Mouse (Mus musculus) liver, embryonic 12.5 days (tissue): ENCODE data around the gene Fam19a3. TPM values are rescaled to one million over a fixed set of nuclear protein-coding genes. Genes with fewer than 3 reads are reported as not detected.
A peak's percentile ranks its signal among the peaks of the same experiment; 100 is the strongest.

Source experiments
- ATAC-seq: fragments of 200-750 bp; cut with Nextera tagmentation; 2 replicates; pipeline ENCODE4 v1.8.0; 2017; ENCODE audit warnings: moderate number of reproducible peaks, mild to moderate bottlenecking, moderate library complexity
- H3K27ac ChIP-seq: fragments of 300-500 bp; sonication (generic); 2 replicates; pipeline ENCODE4 v1.5.1; 2016; ENCODE audit warnings: mild to moderate bottlenecking
- H3K27me3 ChIP-seq: fragments of 300-500 bp; sonication (generic); replicated peaks from 2 replicates; pipeline ENCODE4 v1.6.1; 2016; ENCODE audit warnings: mild to moderate bottlenecking, moderate library complexity
- H3K36me3 ChIP-seq: fragments of 300-500 bp; sonication (generic); 2 replicates; pipeline ENCODE4 v1.6.1; 2016; ENCODE audit warnings: mild to moderate bottlenecking, moderate library complexity
- H3K4me1 ChIP-seq: fragments of 300-500 bp; sonication (generic); 2 replicates; pipeline ENCODE4 v1.6.1; 2016
- H3K4me2 ChIP-seq: fragments of 300-500 bp; sonication (generic); 2 replicates; pipeline ENCODE4 v1.6.1; 2016; ENCODE audit warnings: mild to moderate bottlenecking, moderate library complexity
- H3K4me3 ChIP-seq: fragments of 300-500 bp; sonication (generic); 2 replicates; pipeline ENCODE4 v1.5.1; 2016; ENCODE audit warnings: mild to moderate bottlenecking, moderate library complexity
- H3K9ac ChIP-seq: fragments of 300-500 bp; sonication (generic); 2 replicates; pipeline ENCODE4 v1.6.1; 2016; ENCODE audit warnings: mild to moderate bottlenecking, moderate library complexity
- H3K9me3 ChIP-seq: fragments of 300-500 bp; sonication (generic); replicated peaks from 2 replicates; pipeline ENCODE4 v1.6.1; 2016; ENCODE audit warnings: mild to moderate bottlenecking, moderate library complexity
- WGBS: fragments of 180-500 bp; shearing (Covaris S2); methylation state at CpG from one replicate; pipeline ENCODE4 v1.1.7; 2016; ENCODE audit not compliant: insufficient replicate concordance; 5-methylcytosine and 5-hydroxymethylcytosine counted together
- polyA plus RNA-seq: library from polyadenylated mRNA; unstranded; fragments of >200 nt; fragmentation: Nextera tagmentation; extraction: Ambion mirVana; gene quantifications from 2 replicates; pipeline ENCODE4 v1.2.1, GENCODE M21; 2016

Fam19a3 gene
- polyA plus RNA-seq, 1 experiment from 2014 or later, result not detected

DNA sequence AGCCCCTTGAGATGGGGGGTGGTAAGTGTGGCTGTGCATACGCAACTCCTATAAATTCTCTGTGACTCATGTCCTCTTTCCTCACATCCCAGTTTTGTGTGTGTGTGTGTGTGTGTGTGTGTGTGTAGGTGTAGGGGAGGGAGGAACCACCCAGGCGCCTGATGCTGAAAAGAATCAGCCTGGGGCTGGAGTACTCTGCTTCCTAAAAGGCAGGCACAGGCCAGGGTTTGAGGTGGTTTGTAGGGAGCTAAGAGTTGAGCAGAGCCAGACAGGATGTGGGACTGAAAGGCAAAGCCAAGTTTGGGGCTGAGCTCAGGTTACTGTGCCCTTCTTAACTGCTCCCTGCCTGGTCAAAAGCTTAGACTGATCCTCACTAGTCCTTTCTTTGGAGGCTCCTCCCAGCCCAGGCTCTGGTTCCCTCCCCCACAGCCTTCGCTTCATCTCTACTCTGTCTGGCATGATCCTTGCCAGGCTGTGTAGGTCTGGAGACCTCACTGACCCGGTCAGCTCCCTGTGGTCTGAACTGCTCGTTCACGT lies 8.8 kb upstream of the Fam19a3 start:
- Histone ChIP-seq H3K36me3 (peaks cover 24% of the 10 kb centered on the region), H3K4me3 (peak overlapping the region; percentile 56; the same call in 1 of the 2 replicates), H3K4me1 (peaks cover 53% of the 10 kb centered on the region), H3K9ac (peak overlapping the region; percentile 7; the same call in 1 of the 2 replicates), H3K27ac (no peak overlapping the region), H3K9me3 (no peaks in the 10 kb centered on the region), H3K27me3 (peaks cover 56% of the 10 kb centered on the region), H3K4me2 (peak overlapping the region; percentile 76)
- no peak for ATAC-seq
- WGBS, result 38% methylated on average over 6 of the region's 6 CpGs

DNA sequence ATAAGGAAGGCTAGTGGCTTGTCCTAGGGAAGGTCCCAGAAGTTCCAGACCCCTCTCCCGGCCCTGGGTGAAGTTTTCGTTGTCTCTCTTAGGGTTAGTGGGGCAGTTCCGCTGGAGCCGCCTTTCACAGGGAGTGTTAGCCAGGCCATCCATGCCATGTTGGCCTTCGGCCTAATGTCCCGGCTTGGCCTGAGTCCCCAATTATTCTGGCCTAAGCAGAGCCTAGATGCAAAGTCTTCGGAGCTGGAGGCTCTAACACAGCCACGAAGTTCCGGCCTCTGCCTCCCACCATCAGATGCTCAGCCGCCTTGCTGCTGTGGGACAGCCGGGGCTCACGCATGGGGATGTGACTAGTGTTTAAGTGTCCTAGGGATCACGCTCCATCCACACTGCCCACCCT lies 8.2 kb upstream of the Fam19a3 start:
- Histone ChIP-seq H3K9ac (peak overlapping the region; percentile 59; the same call in 1 of the 2 replicates), H3K4me3 (peak overlapping the region; percentile 56), H3K4me2 (peak overlapping the region; percentile 76), H3K27me3 (peaks cover 63% of the 10 kb centered on the region), H3K36me3 (peaks cover 17% of the 10 kb centered on the region), H3K27ac (no peak overlapping the region), H3K4me1 (peaks cover 46% of the 10 kb centered on the region), H3K9me3 (no peaks in the 10 kb centered on the region)
- ATAC-seq, result no peak
- 56% methylated on average over 13 of the region's 13 CpGs for WGBS

DNA sequence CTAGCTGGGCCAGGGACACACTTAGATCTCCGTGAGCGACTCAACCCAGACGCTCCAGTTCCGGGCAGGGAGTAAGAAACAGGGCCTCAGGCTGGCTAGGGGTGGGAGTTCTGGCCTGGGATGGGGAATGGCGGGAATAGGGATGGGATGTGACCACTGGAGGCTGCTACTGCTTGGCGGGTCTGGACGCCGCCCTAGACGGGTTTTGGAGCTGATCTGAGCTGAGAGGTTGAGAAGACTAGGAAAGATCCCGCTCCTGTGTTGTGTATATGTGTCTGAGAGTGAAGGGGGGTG lies 7.6 kb upstream of the Fam19a3 start:
- Histone ChIP-seq H3K27me3 (peaks cover 68% of the 10 kb centered on the region), H3K27ac (peak overlapping the region; percentile 43; the same call in 1 of the 2 replicates), H3K4me2 (peak overlapping the region; percentile 76), H3K9me3 (no peaks in the 10 kb centered on the region), H3K4me3 (peak overlapping the region; percentile 56), H3K36me3 (peaks cover 17% of the 10 kb centered on the region; the same call in 1 of the 2 replicates), H3K4me1 (peaks cover 41% of the 10 kb centered on the region), H3K9ac (peak overlapping the region; percentile 59)
- WGBS, result 9% methylated on average over 10 of the region's 10 CpGs
- ATAC-seq, result no peak; the same call in 1 of the 2 replicates

DNA sequence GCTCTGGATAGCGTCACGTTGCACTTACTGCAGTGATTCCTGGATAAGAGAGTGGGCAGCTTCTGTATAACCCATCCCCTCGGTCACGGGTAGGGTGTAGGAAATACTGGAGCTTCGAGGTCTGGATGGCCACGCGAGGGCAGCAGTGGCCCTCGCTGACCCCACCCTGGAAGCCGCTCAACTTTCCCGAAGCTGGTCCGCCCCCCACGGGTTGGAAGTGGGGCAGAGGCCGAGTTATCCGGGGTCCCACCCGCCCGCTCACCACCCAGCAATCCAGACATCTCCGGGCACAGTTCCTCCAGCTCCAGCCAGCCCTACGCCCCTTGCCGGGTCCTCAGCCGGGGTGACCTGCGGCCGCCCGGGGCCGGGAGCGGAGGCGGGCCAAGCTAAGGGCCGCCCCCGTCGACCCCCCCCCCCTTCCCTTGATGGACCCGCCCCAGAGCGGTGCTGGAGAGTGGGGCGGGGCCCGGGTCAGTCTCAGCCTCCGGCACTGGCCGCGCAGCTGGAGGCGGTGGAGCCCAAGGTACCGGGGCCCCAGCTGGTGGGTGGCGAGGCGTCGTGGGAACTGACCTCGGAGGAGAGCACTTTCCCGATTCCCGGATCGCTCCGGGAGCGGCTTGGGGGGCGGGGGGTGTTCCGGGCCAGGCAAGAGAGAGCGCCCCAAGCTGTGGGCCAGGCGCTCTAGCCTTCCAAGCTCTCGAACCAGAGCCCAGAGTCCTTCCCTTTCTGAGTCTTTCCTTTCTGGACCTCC lies 7.1 kb upstream of the Fam19a3 start:
- peak; percentile 79 for ATAC-seq
- H3K9me3 ChIP-seq, result no peaks in the 10 kb centered on the region
- H3K27me3 ChIP-seq, result peaks cover 73% of the 10 kb centered on the region
- peak overlapping the region; percentile 59 for H3K9ac ChIP-seq
- peak overlapping the region; percentile 76 for H3K4me2 ChIP-seq
- peaks cover 14% of the 10 kb centered on the region; the same call in 1 of the 2 replicates for H3K36me3 ChIP-seq
- WGBS, result under 1% methylated on average over 47 of the region's 52 CpGs
- peaks cover 35% of the 10 kb centered on the region for H3K4me1 ChIP-seq
- peak overlapping the region; percentile 56 for H3K4me3 ChIP-seq
- H3K27ac ChIP-seq, result peak overlapping the region; percentile 43; the same call in 1 of the 2 replicates

DNA sequence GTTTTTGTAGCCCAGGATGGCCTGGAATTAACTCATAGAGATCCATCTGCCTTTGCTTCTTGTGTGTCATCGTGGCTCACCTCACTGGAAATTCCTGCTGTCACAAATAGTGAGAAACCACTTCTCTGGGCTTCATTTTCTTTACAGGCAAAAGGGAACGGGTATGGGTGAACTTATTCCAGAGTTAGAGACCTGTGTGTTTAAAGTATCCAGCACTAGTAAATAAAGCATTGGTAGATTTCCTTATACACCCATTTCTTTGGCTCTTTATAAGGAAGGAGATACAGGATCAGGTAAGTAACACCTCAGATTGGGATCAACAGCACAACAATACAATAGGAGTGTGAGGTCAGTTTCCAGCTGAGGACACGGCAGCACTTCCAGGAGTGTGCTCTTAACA lies 6.4 kb upstream of the Fam19a3 start, which contains the start of gene Rhoc:
TSS of gene Rhoc (plus strand) at position 301 of the 400 bp plus-strand sequence.
- Histone ChIP-seq H3K4me3 (peak within 1 kb of the TSS; percentile 56), H3K4me2 (peak within 1 kb of the TSS; percentile 76), H3K9me3 (no peaks in the 10 kb centered on the region), H3K9ac (peak within 1 kb of the TSS; percentile 59), H3K27me3 (peaks cover 80% of the 10 kb centered on the region), H3K4me1 (peaks cover 29% of the 10 kb centered on the region), H3K27ac (peak within 1 kb of the TSS; percentile 43; the same call in 1 of the 2 replicates), H3K36me3 (peaks cover 14% of the 10 kb centered on the region; the same call in 1 of the 2 replicates)
- 47% methylated on average over 3 of the region's 3 CpGs for WGBS
- no peak for ATAC-seq

DNA sequence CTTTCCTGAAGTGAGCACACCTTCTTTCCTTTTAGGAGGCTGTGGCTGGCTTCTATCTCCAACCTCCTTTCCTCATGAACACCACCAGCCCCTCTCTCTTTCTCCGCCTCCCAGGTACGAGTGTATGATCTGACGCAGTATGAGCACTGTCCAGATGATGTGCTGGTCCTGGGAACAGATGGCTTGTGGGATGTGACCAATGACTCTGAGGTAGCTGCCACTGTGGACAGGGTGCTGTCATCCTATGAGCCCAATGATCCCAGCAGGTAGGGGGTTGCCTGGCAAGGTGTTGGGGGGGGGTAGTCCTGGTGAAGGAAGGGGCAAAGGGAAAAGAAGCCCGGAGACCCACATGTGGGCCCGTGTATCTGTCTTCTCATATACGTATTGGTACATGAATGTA lies 3.6 kb upstream of the Fam19a3 start:
- no peak for ATAC-seq
- peaks cover 96% of the 10 kb centered on the region for H3K27me3 ChIP-seq
- 77% methylated on average over 6 of the region's 6 CpGs for WGBS

DNA sequence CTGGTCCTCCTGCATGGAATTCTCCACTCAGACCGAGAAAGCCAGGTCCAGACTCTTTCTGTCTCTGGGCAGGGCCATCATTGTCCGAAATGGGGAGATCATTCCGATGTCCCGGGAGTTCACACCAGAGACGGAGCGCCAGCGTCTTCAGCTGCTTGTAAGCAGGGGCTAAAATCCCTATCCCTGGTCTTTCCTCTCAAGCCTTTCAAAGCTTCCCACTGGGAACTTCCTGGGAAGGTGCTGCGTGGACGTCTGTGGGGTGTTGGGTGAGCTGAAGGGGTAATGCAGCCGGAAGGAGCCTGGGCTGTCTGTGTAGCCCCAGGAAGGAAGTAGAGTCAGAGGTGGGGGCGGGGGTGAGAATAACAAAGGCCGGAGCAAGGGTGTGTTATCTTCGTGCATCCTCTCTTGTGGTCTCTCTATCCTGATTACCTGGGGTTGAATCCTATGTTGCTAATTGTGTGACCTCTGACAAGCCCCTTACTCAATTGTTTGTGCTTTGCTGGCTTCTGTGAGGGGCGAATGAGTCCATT lies 2.4 kb upstream of the Fam19a3 start:
- Histone ChIP-seq H3K4me3 (no peak overlapping the region), H3K4me2 (no peak overlapping the region), H3K4me1 (peaks cover 26% of the 10 kb centered on the region), H3K27me3 (peaks cover 96% of the 10 kb centered on the region), H3K9me3 (no peaks in the 10 kb centered on the region), H3K9ac (no peak overlapping the region), H3K27ac (no peak overlapping the region), H3K36me3 (no peaks in the 10 kb centered on the region)
- no peak for ATAC-seq
- 18% methylated on average over 14 of the region's 14 CpGs for WGBS

More for the DNA sequence above, 3.6 kb upstream of the Fam19a3 start:
- no peak overlapping the region for H3K4me3 ChIP-seq
- peaks cover 27% of the 10 kb centered on the region for H3K4me1 ChIP-seq
- no peak overlapping the region for H3K4me2 ChIP-seq
- H3K9ac ChIP-seq, result no peak overlapping the region
- H3K36me3 ChIP-seq, result no peaks in the 10 kb centered on the region
- H3K9me3 ChIP-seq, result no peaks in the 10 kb centered on the region
- H3K27ac ChIP-seq, result no peak overlapping the region

DNA sequence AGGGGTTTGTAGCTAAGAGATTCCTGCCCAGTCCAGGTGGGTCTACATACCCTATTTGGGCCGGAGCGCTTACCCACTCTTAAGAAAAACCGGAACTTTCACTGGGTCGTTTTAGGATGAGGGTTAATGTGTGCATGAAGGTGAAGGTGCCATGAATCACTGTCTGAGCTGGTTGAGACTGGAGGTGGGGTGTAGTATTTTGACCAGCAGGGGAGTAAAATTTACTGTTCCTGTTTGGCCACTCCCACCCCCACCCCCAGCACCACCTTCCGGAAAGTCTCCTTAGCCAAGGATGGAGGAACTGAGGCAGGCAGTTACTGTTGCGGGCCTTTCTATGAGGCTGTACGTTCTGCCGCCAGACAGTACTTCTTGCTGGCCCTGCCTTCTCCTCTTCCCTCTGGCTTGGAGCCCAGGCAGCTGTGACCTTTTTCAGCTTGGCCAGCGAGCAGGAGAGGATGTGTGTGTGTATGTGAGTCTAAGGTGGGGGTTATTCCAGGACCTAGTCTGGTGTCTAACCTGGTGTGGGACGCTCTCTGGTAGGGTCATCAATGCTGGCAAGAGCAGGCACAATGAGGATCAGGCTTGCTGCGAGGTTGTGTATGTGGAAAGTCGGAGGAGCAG lies 531 bp upstream of the Fam19a3 start:
- H3K9me3 ChIP-seq, result no peaks in the 10 kb centered on the region
- no peak overlapping the region for H3K27ac ChIP-seq
- H3K27me3 ChIP-seq, result peaks cover 97% of the 10 kb centered on the region
- H3K4me1 ChIP-seq, result peaks cover 24% of the 10 kb centered on the region
- no peaks in the 10 kb centered on the region for H3K36me3 ChIP-seq
- no peak for ATAC-seq
- H3K9ac ChIP-seq, result no peak overlapping the region
- 24% methylated on average over 12 of the region's 12 CpGs for WGBS
- H3K4me2 ChIP-seq, result peak overlapping the region; percentile 80; the same call in 1 of the 2 replicates
- H3K4me3 ChIP-seq, result no peak overlapping the region

DNA sequence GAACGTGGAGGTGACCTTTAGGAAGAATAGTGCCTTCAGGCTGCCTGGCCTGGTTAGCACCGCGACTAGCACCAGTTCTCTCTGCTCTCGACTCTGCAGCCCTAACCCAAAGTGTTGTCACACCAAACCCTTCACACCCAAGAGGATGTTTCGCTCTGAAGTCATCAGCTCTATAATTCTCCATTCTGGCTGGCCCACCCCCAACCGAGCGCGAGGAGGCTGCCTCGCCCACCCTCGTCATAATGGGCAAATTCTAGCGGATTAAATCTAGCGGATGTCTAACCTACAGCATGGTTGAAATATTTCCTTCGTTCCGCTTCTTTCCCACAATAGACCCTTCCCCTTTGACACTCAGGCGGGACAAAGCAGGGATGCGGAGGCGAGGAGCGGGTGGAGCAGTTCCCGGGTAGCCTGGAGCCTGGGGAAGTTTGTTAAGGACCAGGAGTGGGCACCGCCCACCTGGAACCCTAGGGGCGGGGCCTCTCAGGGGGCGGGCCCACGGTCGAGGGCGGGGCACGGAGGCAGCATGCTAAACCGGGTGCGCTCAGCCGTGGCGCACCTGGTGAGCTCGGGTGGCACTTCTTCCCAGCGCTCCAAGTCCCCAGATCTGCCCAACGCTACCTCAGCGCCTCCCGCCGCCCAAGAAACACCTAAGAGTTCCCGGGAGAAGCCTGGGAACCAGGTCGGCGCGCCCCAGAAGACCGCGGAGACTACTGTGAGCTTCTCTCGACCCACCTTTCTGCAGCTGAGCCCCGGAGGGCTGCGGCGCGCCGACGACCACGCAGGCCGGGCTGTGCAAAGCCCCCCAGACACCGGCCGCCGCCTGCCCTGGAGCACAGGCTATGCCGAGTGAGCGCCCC lies 849 bp downstream of the Fam19a3 start, which contains the start of gene Ppm1j:
TSS of gene Ppm1j (plus strand) at position 496 of the 860 bp plus-strand sequence.
- Histone ChIP-seq H3K4me1 (peaks cover 25% of the 10 kb centered on the region), H3K27ac (no peak within 1 kb of the TSS), H3K36me3 (no peaks in the 10 kb centered on the region), H3K9me3 (no peaks in the 10 kb centered on the region), H3K4me2 (peak within 1 kb of the TSS; percentile 80), H3K4me3 (peak within 1 kb of the TSS; percentile 56), H3K9ac (peak within 1 kb of the TSS; percentile 0; the same call in 1 of the 2 replicates), H3K27me3 (peaks cover 100% of the 10 kb centered on the region)
- 2% methylated on average over 56 of the region's 56 CpGs for whole genome bisulfite sequencing
- ATAC-seq, result peak; percentile 65

DNA sequence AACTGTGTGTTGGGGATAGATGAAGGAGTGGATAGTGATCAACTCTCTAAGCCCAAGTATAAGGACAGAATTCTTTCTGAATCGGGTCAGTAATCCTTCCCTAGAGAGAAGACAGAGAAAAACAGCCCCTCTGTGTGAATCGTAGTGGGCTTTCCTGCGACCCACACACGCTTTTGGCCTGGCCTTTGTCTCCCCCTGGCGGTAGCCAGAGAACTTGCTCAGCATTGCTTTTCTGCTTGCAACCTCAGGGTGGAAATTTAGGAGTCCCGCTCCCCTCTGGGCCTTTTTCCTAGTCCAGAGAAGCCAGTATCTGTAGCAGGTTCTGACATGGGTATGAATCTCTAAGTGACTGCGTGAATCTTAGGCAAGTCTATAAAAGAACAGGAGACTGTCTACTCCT lies 1.7 kb downstream of the Fam19a3 start:
- no peaks in the 10 kb centered on the region for H3K9me3 ChIP-seq
- H3K4me2 ChIP-seq, result no peak overlapping the region
- 2% methylated on average over 7 of the region's 7 CpGs for WGBS
- H3K27me3 ChIP-seq, result peaks cover 97% of the 10 kb centered on the region
- no peak overlapping the region for H3K9ac ChIP-seq
- H3K4me1 ChIP-seq, result peaks cover 25% of the 10 kb centered on the region
- H3K4me3 ChIP-seq, result no peak overlapping the region
- no peaks in the 10 kb centered on the region for H3K36me3 ChIP-seq
- no peak for ATAC-seq
- no peak overlapping the region for H3K27ac ChIP-seq

DNA sequence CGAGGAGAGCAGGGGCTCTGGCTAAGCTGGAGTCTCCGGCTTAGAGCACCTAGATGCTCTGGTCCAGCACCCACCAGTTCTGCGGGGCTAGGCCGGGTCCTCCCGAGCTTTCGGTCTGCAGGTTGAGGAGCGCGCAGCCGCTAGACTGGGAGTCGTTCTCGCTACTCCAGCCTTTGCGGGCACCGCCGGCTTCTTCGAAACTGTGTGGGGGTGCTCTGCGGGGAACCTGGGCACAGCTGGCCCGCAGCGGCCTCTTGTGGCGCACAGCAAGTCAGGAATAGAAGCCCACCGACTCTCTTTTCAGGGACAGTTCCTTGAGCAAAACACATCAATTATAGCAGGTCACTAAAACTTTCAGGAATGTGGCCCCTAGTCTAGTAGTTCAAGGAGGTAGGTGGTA lies 4.3 kb downstream of the Fam19a3 start:
- Histone ChIP-seq H3K4me3 (peak overlapping the region; percentile 28), H3K9ac (no peak overlapping the region)

More for the DNA sequence above, 4.3 kb downstream of the Fam19a3 start:
- Histone ChIP-seq H3K9me3 (no peaks in the 10 kb centered on the region), H3K27me3 (peaks cover 95% of the 10 kb centered on the region), H3K4me2 (peak overlapping the region; percentile 42), H3K36me3 (no peaks in the 10 kb centered on the region), H3K27ac (no peak overlapping the region), H3K4me1 (peaks cover 25% of the 10 kb centered on the region)
- no peak for ATAC-seq
- 2% methylated on average over 20 of the region's 20 CpGs for WGBS
